Mouse (Mus musculus): ENCODE measurements at regions not wholly inside any gene's neighbourhood (a gene's known extent, or its start where the extent isn't known, plus 50 kb on each side); places are given as distances from the start of the nearest gene placed in this dataset.
A peak's percentile ranks its signal among the peaks of the same experiment; 100 is the strongest.

- ATAC-seq (replicated peaks; ENCODE audit: low FRiP score, low read depth) (no peak), DNase-seq (ENCODE audit: low spot score) (no peak)
- Histone ChIP-seq H3K27me3 (ENCODE audit: insufficient read depth, low read length) (no peaks in the 10 kb centered on the region), H3K27ac (no peak overlapping the region), H3K4me2 (ENCODE audit: low read length) (no peak overlapping the region), H3K36me3 (ENCODE audit: insufficient read depth, low read length) (no peaks in the 10 kb centered on the region), H3K4me1 (replicated peaks; ENCODE audit: insufficient read depth, low read length) (no peaks in the 10 kb centered on the region), H3K4me3 (replicated peaks; ENCODE audit: low read depth, low read length) (no peak overlapping the region), H3K9ac (ENCODE audit: low read depth, low read length) (no peak overlapping the region), H3K9me3 (replicated peaks; ENCODE audit: low read length) (no peaks in the 10 kb centered on the region)
- 74% methylated on average over 11 of the region's 11 CpGs for WGBS
- no peak for TF ChIP-seq CTCF (IDR thresholded peaks at IDR 0.05; ENCODE audit: low read depth)
Observed at GRCm38 (mm10) chr14:104935956-104936355, 241.2 kb downstream of the Rbm26 start.

GRCm38 (mm10) chr14:104905706-104906105 lies 271.4 kb downstream of the Rbm26 start:
- no peak overlapping the region for H3K4me3 ChIP-seq (replicated peaks; ENCODE audit: low read depth, low read length)
- no peak overlapping the region for H3K9ac ChIP-seq (ENCODE audit: low read depth, low read length)
- H3K4me2 ChIP-seq (ENCODE audit: low read length), result no peak overlapping the region
- no peaks in the 10 kb centered on the region for H3K36me3 ChIP-seq (ENCODE audit: insufficient read depth, low read length)
- no peaks in the 10 kb centered on the region for H3K27me3 ChIP-seq (ENCODE audit: insufficient read depth, low read length)
- no peak for DNase-seq (ENCODE audit: low spot score)
- H3K4me1 ChIP-seq (replicated peaks; ENCODE audit: insufficient read depth, low read length), result no peaks in the 10 kb centered on the region
- no peaks in the 10 kb centered on the region for H3K9me3 ChIP-seq (replicated peaks; ENCODE audit: low read length)
- ATAC-seq (replicated peaks; ENCODE audit: low FRiP score, low read depth), result no peak
- no peak for TF ChIP-seq CTCF (IDR thresholded peaks at IDR 0.05; ENCODE audit: low read depth)
- H3K27ac ChIP-seq, result no peak overlapping the region

DNA sequence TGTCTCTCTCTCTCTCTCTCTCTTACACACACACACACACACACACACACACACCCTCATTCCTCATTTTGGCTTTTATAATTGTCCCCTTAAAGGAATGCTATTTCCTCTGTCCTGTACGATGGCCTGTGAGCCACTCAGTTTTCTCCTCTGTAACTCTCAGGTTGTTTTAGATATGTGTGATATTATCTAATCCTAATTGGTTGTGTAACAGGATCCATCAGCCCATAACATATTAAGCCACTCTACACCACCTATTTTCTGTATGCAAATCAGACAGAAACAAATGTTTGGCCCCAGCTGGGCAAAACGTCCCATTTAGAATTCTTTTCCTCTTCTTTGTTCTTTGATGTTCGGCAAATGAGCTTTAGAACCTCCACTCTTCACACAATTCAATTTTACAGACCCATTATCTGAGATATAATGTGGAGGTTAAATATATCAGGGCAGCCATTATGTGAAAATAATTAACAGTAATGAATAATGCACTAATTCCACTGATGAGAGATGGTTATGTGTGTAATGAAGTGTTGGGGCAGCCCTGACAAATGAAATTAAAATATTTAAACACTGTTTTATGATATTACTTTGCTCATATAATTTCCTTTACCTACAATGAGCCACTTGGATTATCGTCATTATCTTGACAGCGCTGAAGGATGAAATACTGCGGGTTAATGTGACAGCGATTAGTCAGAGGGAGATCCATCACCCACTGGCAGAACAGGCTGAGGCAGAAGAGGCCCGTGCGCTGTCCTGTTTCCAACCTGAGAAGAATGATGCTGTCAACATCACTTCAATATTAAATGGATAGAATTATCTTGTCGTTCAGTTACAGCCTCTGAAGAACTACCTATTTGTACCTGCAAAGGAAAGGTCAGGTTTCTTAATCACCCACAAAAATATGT lies 274.8 kb downstream of the Rbm26 start:
- no peak for TF ChIP-seq CTCF (IDR thresholded peaks at IDR 0.05; ENCODE audit: low read depth)
- WGBS, result 61% methylated on average over 10 of the region's 10 CpGs
- no peak overlapping the region for H3K27ac ChIP-seq

GRCm38 (mm10) chr14:104901072-104901471 lies 276.1 kb downstream of the Rbm26 start:
- no peaks in the 10 kb centered on the region for H3K27me3 ChIP-seq (ENCODE audit: insufficient read depth, low read length)
- H3K36me3 ChIP-seq (ENCODE audit: insufficient read depth, low read length), result no peaks in the 10 kb centered on the region
- no peak for TF ChIP-seq CTCF (IDR thresholded peaks at IDR 0.05; ENCODE audit: low read depth)
- peak; percentile 4 for DNase-seq (ENCODE audit: low spot score)
- WGBS, result 44% methylated on average over 11 of the region's 11 CpGs
- no peak overlapping the region for H3K9ac ChIP-seq (ENCODE audit: low read depth, low read length)
- no peaks in the 10 kb centered on the region for H3K9me3 ChIP-seq (replicated peaks; ENCODE audit: low read length)
- H3K4me1 ChIP-seq (replicated peaks; ENCODE audit: insufficient read depth, low read length), result no peaks in the 10 kb centered on the region
- H3K27ac ChIP-seq, result no peak overlapping the region
- no peak for ATAC-seq (replicated peaks; ENCODE audit: low FRiP score, low read depth)
- H3K4me2 ChIP-seq (ENCODE audit: low read length), result no peak overlapping the region
- no peak overlapping the region for H3K4me3 ChIP-seq (replicated peaks; ENCODE audit: low read depth, low read length)

More for the DNA sequence above, 274.8 kb downstream of the Rbm26 start:
- Histone ChIP-seq H3K4me2 (ENCODE audit: low read length) (no peak overlapping the region), H3K4me3 (replicated peaks; ENCODE audit: low read depth, low read length) (no peak overlapping the region), H3K9me3 (replicated peaks; ENCODE audit: low read length) (no peaks in the 10 kb centered on the region), H3K27me3 (ENCODE audit: insufficient read depth, low read length) (no peaks in the 10 kb centered on the region), H3K36me3 (ENCODE audit: insufficient read depth, low read length) (no peaks in the 10 kb centered on the region), H3K9ac (ENCODE audit: low read depth, low read length) (no peak overlapping the region), H3K4me1 (replicated peaks; ENCODE audit: insufficient read depth, low read length) (no peaks in the 10 kb centered on the region)
- no peak for ATAC-seq (replicated peaks; ENCODE audit: low FRiP score, low read depth)
- no peak for DNase-seq (ENCODE audit: low spot score)

DNA sequence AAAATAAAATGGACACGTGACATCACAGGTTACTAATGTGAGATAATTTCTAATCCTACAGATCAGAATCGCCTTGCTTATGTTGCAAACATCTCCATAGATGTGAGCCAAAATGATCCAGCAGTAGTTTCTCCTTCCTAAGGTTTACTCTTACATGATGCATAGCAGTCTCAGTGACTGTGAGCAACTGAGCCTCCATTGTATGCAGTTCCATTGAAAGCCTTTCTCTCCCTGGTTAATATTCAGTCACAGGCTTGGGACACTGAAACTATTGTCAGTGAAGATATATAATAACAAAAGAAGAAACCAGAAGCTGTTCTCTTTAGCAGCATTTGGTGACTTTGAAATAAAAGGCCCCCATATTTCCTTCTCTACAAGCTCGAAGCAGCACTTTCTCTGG lies 305.9 kb downstream of the Rbm26 start:
- TF ChIP-seq CTCF (IDR thresholded peaks at IDR 0.05; ENCODE audit: low read depth), result no peak
- Histone ChIP-seq H3K9me3 (replicated peaks; ENCODE audit: low read length) (no peaks in the 10 kb centered on the region), H3K27ac (no peak overlapping the region), H3K4me2 (ENCODE audit: low read length) (no peak overlapping the region), H3K27me3 (ENCODE audit: insufficient read depth, low read length) (no peaks in the 10 kb centered on the region), H3K36me3 (ENCODE audit: insufficient read depth, low read length) (no peaks in the 10 kb centered on the region), H3K4me3 (replicated peaks; ENCODE audit: low read depth, low read length) (no peak overlapping the region), H3K4me1 (replicated peaks; ENCODE audit: insufficient read depth, low read length) (no peaks in the 10 kb centered on the region), H3K9ac (ENCODE audit: low read depth, low read length) (no peak overlapping the region)
- DNase-seq (ENCODE audit: low spot score) (no peak), ATAC-seq (replicated peaks; ENCODE audit: low FRiP score, low read depth) (no peak)
- WGBS, result 58% methylated on average over 3 of the region's 3 CpGs

- Histone ChIP-seq H3K27ac (no peak overlapping the region), H3K4me1 (replicated peaks; ENCODE audit: insufficient read depth, low read length) (no peaks in the 10 kb centered on the region), H3K27me3 (ENCODE audit: insufficient read depth, low read length) (no peaks in the 10 kb centered on the region), H3K9me3 (replicated peaks; ENCODE audit: low read length) (no peaks in the 10 kb centered on the region), H3K4me3 (replicated peaks; ENCODE audit: low read depth, low read length) (no peak overlapping the region), H3K36me3 (ENCODE audit: insufficient read depth, low read length) (no peaks in the 10 kb centered on the region), H3K4me2 (ENCODE audit: low read length) (no peak overlapping the region), H3K9ac (ENCODE audit: low read depth, low read length) (no peak overlapping the region)
- ATAC-seq (replicated peaks; ENCODE audit: low FRiP score, low read depth) (no peak), DNase-seq (ENCODE audit: low spot score) (no peak)
- no peak for TF ChIP-seq CTCF (IDR thresholded peaks at IDR 0.05; ENCODE audit: low read depth)
- WGBS, result 80% methylated on average over 6 of the region's 6 CpGs
Observed at GRCm38 (mm10) chr14:104867540-104867939, 309.6 kb downstream of the Rbm26 start.

Data from kidney, postnatal 0 days (tissue).